Mouse (Mus musculus) brain, embryonic 14.5 days (tissue): ENCODE measurements around the gene Igfbp6.

Experiments
- CTCF ChIP-seq: fragments of 200-500 bp; IDR thresholded peaks from 2 replicates; pipeline ENCODE4 v1.5.1; 2012; ENCODE audit warnings: inconsistent platforms, mild to moderate bottlenecking, moderate library complexity, borderline replicate concordance; ENCODE audit not compliant: insufficient read depth, insufficient read length; ENCODE audit errors: extremely low read depth
- POLR2A ChIP-seq: fragments of 200-500 bp; IDR thresholded peaks from 2 replicates; pipeline ENCODE4 v1.6.1; 2012; ENCODE audit warnings: mild to moderate bottlenecking, inconsistent platforms, borderline replicate concordance; ENCODE audit not compliant: poor library complexity, insufficient read depth, insufficient read length, severe bottlenecking; ENCODE audit errors: extremely low read depth

- TF ChIP-seq CTCF (no peak), POLR2A (no peak)
Measured at GRCm38 (mm10) chr15:102192820-102193386, 48.7 kb downstream of the Igfbp6 start.
